Comparison of ENCODE assay signal across 8 mouse cellular contexts in the genomic region with DNA sequence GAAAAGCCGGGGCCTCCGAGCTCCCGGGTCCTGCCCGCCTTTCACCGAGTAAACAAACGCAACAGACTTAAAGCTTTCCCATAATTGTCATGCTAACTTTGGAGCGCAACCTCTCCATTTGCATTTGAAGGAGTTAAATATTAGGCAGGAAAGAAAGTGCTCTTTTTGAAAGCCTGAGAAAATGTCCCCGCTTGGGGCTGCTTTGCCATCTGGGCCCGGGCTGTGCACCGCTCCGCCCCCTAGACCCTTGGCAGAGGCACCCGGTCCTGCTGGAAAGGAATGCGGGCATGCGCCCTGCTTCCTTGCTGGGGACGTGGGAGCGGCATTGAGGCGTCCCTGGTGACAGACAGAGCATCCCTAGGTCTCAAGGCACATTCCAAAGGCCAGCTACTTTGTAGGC.
DNase-seq lines count a peak whose midpoint lies in the region; ATAC-seq lines count a peak whose summit lies in the region.

No protein-coding gene starts in this region.

- peak overlapping the region; percentile 45 for H3K4me2 ChIP-seq in forebrain, embryonic 14.5 days (ENCODE audit: low read length)
- H3K4me2 ChIP-seq in heart, embryonic 16.5 days (ENCODE audit: low read depth, low read length) = peak overlapping the region; percentile 62
- H3K4me2 ChIP-seq in liver, embryonic 12.5 days = peak overlapping the region; percentile 35
- H3K4me2 ChIP-seq in neural tube, embryonic 14.5 days (ENCODE audit: low read depth, low read length) = peak overlapping the region; percentile 2; the same call in 1 of the 2 replicates

- WGBS in forebrain, embryonic 14.5 days = 1% methylated on average over 17 of the region's 17 CpGs
- WGBS in heart, embryonic 16.5 days = 2% methylated on average over 17 of the region's 17 CpGs
- WGBS in liver, embryonic 12.5 days (ENCODE audit: insufficient replicate concordance) = 10% methylated on average over 17 of the region's 17 CpGs
- 1% methylated on average over 17 of the region's 17 CpGs for WGBS in neural tube, embryonic 14.5 days

- H3K9ac ChIP-seq in forebrain, embryonic 14.5 days (ENCODE audit: low read length) = peak overlapping the region; percentile 17; the same call in 1 of the 2 replicates
- H3K9ac ChIP-seq in heart, embryonic 16.5 days (ENCODE audit: low read length) = peak overlapping the region; percentile 67
- H3K9ac ChIP-seq in liver, embryonic 12.5 days = no peak overlapping the region
- H3K9ac ChIP-seq in neural tube, embryonic 14.5 days (replicated peaks; ENCODE audit: low read depth, low read length) = no peak overlapping the region

- H3K36me3 ChIP-seq in forebrain, embryonic 14.5 days (ENCODE audit: control insufficient read depth, insufficient read depth, low read length) = no peaks in the 10 kb centered on the region
- H3K36me3 ChIP-seq in heart, embryonic 16.5 days (ENCODE audit: control insufficient read depth, insufficient read depth) = no peaks in the 10 kb centered on the region
- no peaks in the 10 kb centered on the region for H3K36me3 ChIP-seq in liver, embryonic 12.5 days
- H3K36me3 ChIP-seq in neural tube, embryonic 14.5 days (ENCODE audit: control insufficient read depth, insufficient read depth, low read length) = no peaks in the 10 kb centered on the region

- H3K9me3 ChIP-seq in forebrain, embryonic 14.5 days (replicated peaks; ENCODE audit: control insufficient read depth, low read length) = no peaks in the 10 kb centered on the region
- H3K9me3 ChIP-seq in heart, embryonic 16.5 days (replicated peaks; ENCODE audit: control insufficient read depth, low read length) = no peaks in the 10 kb centered on the region
- H3K9me3 ChIP-seq in liver, embryonic 12.5 days (replicated peaks) = no peaks in the 10 kb centered on the region
- H3K9me3 ChIP-seq in neural tube, embryonic 14.5 days (ENCODE audit: control insufficient read depth, low read length) = no peaks in the 10 kb centered on the region

- peak overlapping the region; percentile 78 for H3K27ac ChIP-seq in forebrain, embryonic 14.5 days (ENCODE audit: low read depth, low read length)
- peak overlapping the region; percentile 38; the same call in 1 of the 2 replicates for H3K27ac ChIP-seq in heart, embryonic 16.5 days (ENCODE audit: low read length)
- no peak overlapping the region for H3K27ac ChIP-seq in liver, embryonic 12.5 days
- no peak overlapping the region for H3K27ac ChIP-seq in neural tube, embryonic 14.5 days (ENCODE audit: low read depth, low read length)

- H3K27me3 ChIP-seq in forebrain, embryonic 14.5 days (replicated peaks; ENCODE audit: control insufficient read depth, insufficient read depth, low read length) = no peaks in the 10 kb centered on the region
- H3K27me3 ChIP-seq in heart, embryonic 16.5 days (ENCODE audit: control insufficient read depth, insufficient read depth, low read length) = no peaks in the 10 kb centered on the region
- H3K27me3 ChIP-seq in liver, embryonic 12.5 days (replicated peaks) = peaks cover 8% of the 10 kb centered on the region
- H3K27me3 ChIP-seq in neural tube, embryonic 14.5 days (ENCODE audit: control insufficient read depth, insufficient read depth, low read length) = no peaks in the 10 kb centered on the region

- peaks cover 24% of the 10 kb centered on the region for H3K4me1 ChIP-seq in forebrain, embryonic 14.5 days (ENCODE audit: control insufficient read depth, insufficient read depth, low read length)
- H3K4me1 ChIP-seq in heart, embryonic 16.5 days (ENCODE audit: control insufficient read depth, insufficient read depth, low read length) = peaks cover 5% of the 10 kb centered on the region; the same call in 1 of the 2 replicates
- H3K4me1 ChIP-seq in liver, embryonic 12.5 days = no peaks in the 10 kb centered on the region
- H3K4me1 ChIP-seq in neural tube, embryonic 14.5 days (ENCODE audit: control insufficient read depth, insufficient read depth, low read length) = peaks cover 5% of the 10 kb centered on the region; the same call in 1 of the 2 replicates

- H3K4me3 ChIP-seq in forebrain, embryonic 14.5 days (ENCODE audit: low read depth, low read length) = peak overlapping the region; percentile 6; the same call in 1 of the 2 replicates
- peak overlapping the region; percentile 40 for H3K4me3 ChIP-seq in heart, embryonic 16.5 days (ENCODE audit: low read length)
- peak overlapping the region; percentile 15; the same call in 1 of the 2 replicates for H3K4me3 ChIP-seq in liver, embryonic 12.5 days
- H3K4me3 ChIP-seq in neural tube, embryonic 14.5 days (ENCODE audit: low read depth, low read length) = no peak overlapping the region

- peak; percentile 91 for ATAC-seq in forebrain, embryonic 14.5 days
- peak; percentile 93 for ATAC-seq in heart, embryonic 16.5 days (replicated peaks; ENCODE audit: extremely low read depth, insufficient read depth, low FRiP score)
- no peak for ATAC-seq in liver, embryonic 12.5 days
- peak; percentile 89 for ATAC-seq in neural tube, embryonic 14.5 days (ENCODE audit: low read depth)

- peak; percentile 5 to 19 for DNase-seq in urinary bladder, adult 18-20 months (ENCODE audit: low spot score in 2 of 2)
- no peak for DNase-seq in urinary bladder, postnatal 10 days (ENCODE audit: low spot score)
- peak; percentile 95 for DNase-seq in forebrain, embryonic 14.5 days (ENCODE audit: low spot score)
- peak; percentile 91 for DNase-seq in kidney, postnatal 14 days
- DNase-seq in yolk sac, embryonic 10.5 days (ENCODE audit: low spot score) = peak; percentile 24

Comparison
In these comparisons a context has a peak if more than half of its experiments do, and no peak if none do; other contexts are left out.
1. H3K27ac ChIP-seq: peak in forebrain, embryonic 14.5 days (single experiment) and heart, embryonic 16.5 days (single experiment); none in liver, embryonic 12.5 days (single experiment) and neural tube, embryonic 14.5 days (single experiment).
2. H3K4me2 ChIP-seq: peak in every context shown above with its lines; median percentile 62 in heart, embryonic 16.5 days; 45 in forebrain, embryonic 14.5 days; 35 in liver, embryonic 12.5 days; 2 in neural tube, embryonic 14.5 days.
3. H3K9ac ChIP-seq: peak in forebrain, embryonic 14.5 days (single experiment) and heart, embryonic 16.5 days (single experiment); none in liver, embryonic 12.5 days (single experiment) and neural tube, embryonic 14.5 days (single experiment).